Mouse (Mus musculus) limb, embryonic 10.5 days (tissue): ENCODE measurements at regions not wholly inside any gene's neighbourhood (a gene's known extent, or its start where the extent isn't known, plus 50 kb on each side); places are given as distances from the start of the nearest gene placed in this dataset.

Source experiments
- DNase-seq: peaks from one replicate; pipeline ENCODE4 v3.0.0-alpha.2; 2017; ENCODE audit warnings: low spot score
- H3K27ac ChIP-seq: fragments of 300-500 bp; sonication (generic); 2 replicates; pipeline ENCODE4 v1.5.1; 2016; ENCODE audit warnings: mild to moderate bottlenecking
- H3K27me3 ChIP-seq: fragments of 300-500 bp; sonication (generic); 2 replicates; pipeline ENCODE4 v1.6.1; 2016; ENCODE audit warnings: low read depth, mild to moderate bottlenecking; ENCODE audit not compliant: poor library complexity, severe bottlenecking
- H3K36me3 ChIP-seq: fragments of 300-500 bp; sonication (generic); 2 replicates; pipeline ENCODE4 v1.6.1; 2016; ENCODE audit warnings: mild to moderate bottlenecking, moderate library complexity
- H3K4me1 ChIP-seq: fragments of 300-500 bp; sonication (generic); 2 replicates; pipeline ENCODE4 v1.6.1; 2016
- H3K4me3 ChIP-seq: fragments of 300-500 bp; sonication (generic); 2 replicates; pipeline ENCODE4 v1.5.1; 2016; ENCODE audit warnings: mild to moderate bottlenecking, moderate library complexity
- H3K9me3 ChIP-seq: fragments of 300-500 bp; sonication (generic); replicated peaks from 2 replicates; pipeline ENCODE4 v1.6.1; 2016; ENCODE audit warnings: mild to moderate bottlenecking
- WGBS: fragments of 180-500 bp; shearing (Covaris S2); methylation state at CpG from one replicate; pipeline ENCODE4 v1.1.7; 2016; 5-methylcytosine and 5-hydroxymethylcytosine counted together

DNA sequence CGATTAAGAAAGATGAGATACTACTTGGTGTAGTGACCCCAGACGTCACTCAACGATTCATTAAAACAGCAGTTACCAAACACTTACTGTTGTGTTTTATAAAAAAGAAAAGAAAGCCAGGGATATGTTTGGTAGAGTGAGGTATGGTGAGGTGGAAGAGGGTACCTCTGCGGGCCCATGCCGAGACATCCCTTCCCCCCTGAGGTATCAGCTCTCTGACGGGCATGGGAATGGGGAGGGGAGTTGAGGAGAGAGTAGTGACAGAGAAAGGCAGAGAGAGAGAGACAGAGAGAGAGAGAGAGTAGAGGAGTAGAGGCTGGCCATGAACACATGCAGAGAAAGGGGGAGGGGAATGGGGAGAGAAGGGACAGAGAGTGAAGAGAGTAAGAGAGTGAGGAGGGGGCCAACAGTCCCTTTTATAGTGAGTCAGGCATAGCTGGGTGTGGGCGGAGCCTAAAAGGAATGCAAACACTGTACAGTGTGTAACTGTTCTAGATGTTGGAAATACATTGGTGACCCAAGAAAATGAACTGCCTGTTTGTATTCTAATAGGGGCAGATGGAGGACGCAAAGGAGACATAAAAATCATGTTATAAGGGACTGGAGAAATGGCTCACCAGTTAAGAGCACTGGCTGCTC, 285.9 kb downstream of the Gm49356 start:
- Histone ChIP-seq H3K9me3 (no peaks in the 10 kb centered on the region), H3K36me3 (no peaks in the 10 kb centered on the region), H3K4me3 (no peak overlapping the region), H3K27ac (no peak overlapping the region), H3K27me3 (no peaks in the 10 kb centered on the region), H3K4me1 (peaks cover 3% of the 10 kb centered on the region; the same call in 1 of the 2 replicates)
- no peak for DNase-seq
- 72% methylated on average over 8 of the region's 8 CpGs for WGBS

DNA sequence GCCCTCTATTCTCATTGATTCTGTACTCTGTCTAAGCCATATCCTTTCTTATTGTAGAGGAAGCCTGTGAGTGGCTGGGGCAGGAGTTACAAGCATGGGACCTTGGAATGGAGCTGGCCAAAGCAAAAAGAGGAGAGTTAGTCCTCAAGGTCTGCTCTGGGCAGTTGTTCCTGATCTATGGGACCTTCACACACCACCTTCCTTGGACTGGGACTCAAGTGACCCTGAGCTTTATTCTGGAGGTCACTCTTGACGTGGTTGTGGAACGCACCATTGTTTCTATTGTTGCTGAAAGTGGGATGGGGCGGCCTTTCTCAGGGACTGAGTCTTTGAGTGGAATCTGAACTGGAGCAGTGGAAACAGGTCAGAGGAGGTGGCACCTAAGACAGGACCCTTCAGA, 291.0 kb downstream of the Gm49356 start:
- Histone ChIP-seq H3K4me3 (no peak overlapping the region), H3K9me3 (no peaks in the 10 kb centered on the region), H3K27me3 (no peaks in the 10 kb centered on the region), H3K27ac (no peak overlapping the region), H3K36me3 (no peaks in the 10 kb centered on the region), H3K4me1 (no peaks in the 10 kb centered on the region)
- DNase-seq = no peak
- 89% methylated on average over 3 of the region's 3 CpGs for WGBS

GRCm38 (mm10) chr15:59184461-59184860, 295.4 kb downstream of the Gm49356 start:
- Histone ChIP-seq H3K9me3 (no peaks in the 10 kb centered on the region), H3K27me3 (no peaks in the 10 kb centered on the region), H3K36me3 (no peaks in the 10 kb centered on the region), H3K27ac (no peak overlapping the region), H3K4me3 (no peak overlapping the region), H3K4me1 (peaks cover 7% of the 10 kb centered on the region; the same call in 1 of the 2 replicates)
- 86% methylated on average over 9 of the region's 9 CpGs for whole genome bisulfite sequencing
- DNase-seq = no peak

DNA sequence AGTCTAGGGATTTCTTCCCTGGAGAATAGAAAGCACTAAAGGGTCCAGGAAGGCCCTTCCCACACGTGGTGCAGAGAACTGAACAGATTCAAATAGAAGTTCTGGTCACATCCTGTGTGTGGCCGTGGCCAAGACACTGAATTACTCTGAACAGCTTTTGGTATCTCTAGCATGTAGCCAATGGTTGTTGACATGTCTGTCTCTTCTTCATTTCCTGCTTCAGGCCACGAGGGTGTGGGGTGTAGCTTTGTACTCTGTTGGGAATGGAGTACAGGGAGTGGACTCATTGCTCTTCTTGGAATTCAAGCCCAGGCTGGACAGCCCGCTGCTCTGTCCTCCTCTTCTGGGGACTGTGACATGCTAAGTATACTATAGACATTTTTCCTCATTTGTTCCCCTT, 298.5 kb downstream of the Gm49356 start:
- WGBS = 73% methylated on average over 4 of the region's 4 CpGs
- Histone ChIP-seq H3K27ac (0 out of 2 replicates have a peak overlapping the region, but pooled peaks have one; percentile 62), H3K4me1 (peaks cover 7% of the 10 kb centered on the region; the same call in 1 of the 2 replicates), H3K27me3 (no peaks in the 10 kb centered on the region), H3K36me3 (no peaks in the 10 kb centered on the region), H3K4me3 (no peak overlapping the region), H3K9me3 (no peaks in the 10 kb centered on the region)
- DNase-seq = no peak

GRCm38 (mm10) chr15:59188371-59188770, 299.3 kb downstream of the Gm49356 start:
- peaks cover 7% of the 10 kb centered on the region; the same call in 1 of the 2 replicates for H3K4me1 ChIP-seq
- no peak overlapping the region for H3K4me3 ChIP-seq
- peak overlapping the region; percentile 62 for H3K27ac ChIP-seq
- H3K27me3 ChIP-seq = no peaks in the 10 kb centered on the region
- no peak for DNase-seq
- no peaks in the 10 kb centered on the region for H3K36me3 ChIP-seq
- H3K9me3 ChIP-seq = no peaks in the 10 kb centered on the region
- 73% methylated on average over 4 of the region's 4 CpGs for WGBS

DNA sequence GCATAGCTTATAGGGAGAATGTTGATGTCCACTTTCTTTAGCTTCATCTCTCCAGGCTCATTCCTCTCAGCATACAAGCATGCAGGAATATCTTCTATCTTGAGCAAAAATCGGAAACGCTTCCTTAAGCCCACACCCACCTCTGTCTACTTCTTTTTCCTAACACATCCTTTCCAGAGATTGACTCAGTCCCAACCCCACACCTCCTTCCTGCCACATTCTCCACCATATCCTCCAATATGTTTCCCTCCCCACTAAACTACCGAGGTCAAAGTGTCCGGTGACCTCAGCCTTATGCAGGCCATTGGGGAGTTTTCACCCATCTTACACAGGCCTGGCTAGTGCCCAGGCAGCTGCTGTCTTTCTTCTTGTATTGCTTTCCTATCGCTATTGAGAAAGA, 301.4 kb downstream of the Gm49356 start:
- Histone ChIP-seq H3K9me3 (no peaks in the 10 kb centered on the region), H3K27ac (no peak overlapping the region), H3K4me1 (peaks cover 14% of the 10 kb centered on the region), H3K27me3 (no peaks in the 10 kb centered on the region), H3K4me3 (no peak overlapping the region), H3K36me3 (no peaks in the 10 kb centered on the region)
- 86% methylated on average over 5 of the region's 5 CpGs for WGBS
- no peak for DNase-seq

GRCm38 (mm10) chr15:59194421-59194820, 305.3 kb downstream of the Gm49356 start:
- no peak overlapping the region for H3K4me3 ChIP-seq
- peak overlapping the region; percentile 63; the same call in 1 of the 2 replicates for H3K27ac ChIP-seq
- H3K36me3 ChIP-seq = no peaks in the 10 kb centered on the region
- no peak for DNase-seq
- H3K27me3 ChIP-seq = no peaks in the 10 kb centered on the region
- H3K9me3 ChIP-seq = no peaks in the 10 kb centered on the region
- H3K4me1 ChIP-seq = peaks cover 30% of the 10 kb centered on the region
- 61% methylated on average over 10 of the region's 10 CpGs for whole genome bisulfite sequencing

GRCm38 (mm10) chr15:59196351-59196750, 307.3 kb downstream of the Gm49356 start:
- DNase-seq = no peak
- 89% methylated on average over 5 of the region's 5 CpGs for WGBS
- Histone ChIP-seq H3K4me1 (peaks cover 30% of the 10 kb centered on the region), H3K4me3 (no peak overlapping the region), H3K9me3 (no peaks in the 10 kb centered on the region), H3K36me3 (no peaks in the 10 kb centered on the region), H3K27me3 (no peaks in the 10 kb centered on the region), H3K27ac (peak overlapping the region; percentile 79; the same call in 1 of the 2 replicates)

DNA sequence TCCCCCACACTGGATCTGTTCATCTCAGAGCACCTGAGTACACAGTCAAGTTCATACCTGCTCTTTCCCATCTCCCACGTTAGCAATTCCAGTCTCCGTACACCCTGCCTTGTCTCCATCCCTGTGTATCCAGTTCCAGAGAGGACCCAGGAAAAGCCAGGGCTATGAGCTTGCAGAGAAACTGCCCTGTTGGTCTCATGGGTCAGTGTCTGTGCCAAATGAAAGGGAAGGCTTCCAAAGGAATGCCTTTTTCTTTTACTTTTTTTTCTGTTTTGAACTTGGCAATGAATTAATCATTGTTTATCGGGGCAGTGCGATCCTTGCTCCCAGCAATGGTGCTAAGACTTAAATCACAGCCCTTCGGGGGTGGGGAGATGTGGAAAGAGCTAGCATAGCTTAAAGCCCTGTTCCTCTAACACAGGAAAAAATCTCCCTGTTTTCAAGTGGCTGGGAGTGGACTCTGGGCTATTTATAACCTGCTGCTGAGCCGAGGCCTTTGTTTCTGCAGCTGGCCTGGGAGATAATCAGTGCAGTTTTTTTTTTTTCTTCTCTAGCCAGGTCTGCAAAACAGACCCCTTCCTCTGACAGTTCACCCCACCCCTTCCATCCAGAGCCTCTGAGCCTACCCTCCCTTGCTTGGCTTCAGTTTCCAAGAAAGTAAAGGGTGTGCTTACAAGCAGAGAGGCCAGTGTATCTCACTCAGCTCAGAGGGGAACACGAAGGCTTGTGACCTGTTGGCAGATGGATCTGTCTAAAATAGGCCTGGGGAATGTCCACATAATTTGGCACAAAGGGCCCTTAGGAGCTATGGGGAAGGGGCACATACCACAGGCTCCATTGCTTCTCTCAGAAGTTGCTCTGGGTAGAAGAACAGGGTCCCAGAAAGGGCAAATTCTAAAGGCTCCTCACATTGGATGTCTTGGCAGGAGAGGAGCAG, 308.6 kb downstream of the Gm49356 start:
- DNase-seq = no peak
- no peaks in the 10 kb centered on the region for H3K36me3 ChIP-seq
- peak overlapping the region; percentile 79 for H3K27ac ChIP-seq
- H3K9me3 ChIP-seq = no peaks in the 10 kb centered on the region
- no peaks in the 10 kb centered on the region for H3K27me3 ChIP-seq
- H3K4me1 ChIP-seq = peaks cover 30% of the 10 kb centered on the region
- 20% methylated on average over 7 of the region's 7 CpGs for WGBS
- H3K4me3 ChIP-seq = no peak overlapping the region

DNA sequence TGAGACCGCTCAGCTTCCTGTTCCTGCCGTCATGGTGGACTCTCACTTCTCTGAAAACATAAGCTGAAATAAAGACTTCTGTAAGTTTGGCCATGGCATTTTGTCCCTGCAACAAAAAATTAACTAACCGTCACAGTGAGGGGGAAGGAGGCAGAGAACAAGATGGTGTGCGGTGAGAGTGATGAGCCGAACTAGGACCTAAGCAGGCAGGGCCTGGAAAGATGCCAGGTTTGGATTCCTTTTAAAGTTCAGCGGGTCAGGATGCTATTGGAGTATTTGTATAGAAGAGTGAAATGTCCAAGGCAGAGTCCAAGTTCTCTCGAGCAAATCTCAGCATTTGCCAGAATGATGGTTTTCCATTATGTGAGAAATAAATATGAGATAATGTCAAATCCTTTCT, 312.3 kb downstream of the Gm49356 start:
- Histone ChIP-seq H3K27ac (no peak overlapping the region), H3K27me3 (no peaks in the 10 kb centered on the region), H3K9me3 (no peaks in the 10 kb centered on the region), H3K36me3 (no peaks in the 10 kb centered on the region), H3K4me3 (no peak overlapping the region), H3K4me1 (peaks cover 26% of the 10 kb centered on the region)
- no peak for DNase-seq
- WGBS = 88% methylated on average over 7 of the region's 7 CpGs

GRCm38 (mm10) chr15:59201894-59202670, 313.0 kb downstream of the Gm49356 start:
- H3K9me3 ChIP-seq = no peaks in the 10 kb centered on the region
- H3K27ac ChIP-seq = peak overlapping the region; percentile 42; the same call in 1 of the 2 replicates
- no peak overlapping the region for H3K4me3 ChIP-seq
- H3K36me3 ChIP-seq = no peaks in the 10 kb centered on the region
- DNase-seq = no peak
- H3K27me3 ChIP-seq = no peaks in the 10 kb centered on the region
- WGBS = 85% methylated on average over 19 of the region's 19 CpGs
- peaks cover 19% of the 10 kb centered on the region for H3K4me1 ChIP-seq

DNA sequence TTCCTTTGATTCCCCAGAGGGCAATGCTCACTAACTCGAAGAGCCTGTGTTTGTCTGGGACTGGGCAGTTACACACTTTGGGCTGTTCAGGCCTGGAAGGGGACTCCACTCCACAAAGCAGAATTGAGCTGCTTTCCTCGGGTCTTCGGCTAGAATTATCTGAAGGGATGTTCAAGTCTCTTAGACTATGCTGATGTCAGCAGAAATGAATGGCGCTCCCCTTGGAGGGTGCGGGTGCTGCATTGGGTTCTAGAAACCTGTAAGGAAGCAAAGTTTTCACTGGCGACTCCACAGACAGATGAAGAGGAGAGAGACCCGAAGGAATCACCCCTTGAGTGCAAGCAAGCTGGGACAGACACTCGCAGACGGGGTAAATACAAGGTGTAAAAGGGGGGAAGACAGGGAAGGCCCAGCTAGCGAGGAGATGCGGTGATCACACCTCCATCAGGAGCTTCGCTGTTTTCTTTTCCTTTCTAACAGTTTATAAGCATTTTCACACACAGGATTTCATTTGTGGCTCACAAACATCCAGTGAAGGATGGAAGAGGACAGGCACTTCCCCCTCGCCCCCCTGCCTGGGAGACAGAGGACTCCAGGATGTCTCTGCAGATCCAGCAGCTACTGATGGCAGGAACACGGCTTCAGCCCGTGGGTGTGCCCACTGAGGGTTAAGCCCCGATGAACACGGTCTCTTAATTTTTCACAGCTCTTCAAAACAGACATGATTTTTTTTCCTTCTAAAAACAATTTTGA, 314.2 kb downstream of the Gm49356 start:
- Histone ChIP-seq H3K36me3 (no peaks in the 10 kb centered on the region), H3K9me3 (no peaks in the 10 kb centered on the region), H3K27ac (peak overlapping the region; percentile 42; the same call in 1 of the 2 replicates), H3K4me1 (peaks cover 8% of the 10 kb centered on the region), H3K27me3 (no peaks in the 10 kb centered on the region), H3K4me3 (no peak overlapping the region)
- DNase-seq = no peak
- WGBS = 76% methylated on average over 17 of the region's 17 CpGs
